Mouse (Mus musculus) left cerebral cortex, adult 11 months (tissue): ENCODE measurements around the gene Zfp932.
A peak's percentile ranks its signal among the peaks of the same experiment; 100 is the strongest.
"Not testable (repeated sequence)": the region's sequence is repeated elsewhere in the genome, so short reads cannot be mapped to it uniquely, and the experiment has no call there.

Experiments
- DNase-seq: peaks from one replicate; pipeline ENCODE4 v3.0.0; 2022; ENCODE audit warnings: low spot score

The Zfp932 gene

DNA sequence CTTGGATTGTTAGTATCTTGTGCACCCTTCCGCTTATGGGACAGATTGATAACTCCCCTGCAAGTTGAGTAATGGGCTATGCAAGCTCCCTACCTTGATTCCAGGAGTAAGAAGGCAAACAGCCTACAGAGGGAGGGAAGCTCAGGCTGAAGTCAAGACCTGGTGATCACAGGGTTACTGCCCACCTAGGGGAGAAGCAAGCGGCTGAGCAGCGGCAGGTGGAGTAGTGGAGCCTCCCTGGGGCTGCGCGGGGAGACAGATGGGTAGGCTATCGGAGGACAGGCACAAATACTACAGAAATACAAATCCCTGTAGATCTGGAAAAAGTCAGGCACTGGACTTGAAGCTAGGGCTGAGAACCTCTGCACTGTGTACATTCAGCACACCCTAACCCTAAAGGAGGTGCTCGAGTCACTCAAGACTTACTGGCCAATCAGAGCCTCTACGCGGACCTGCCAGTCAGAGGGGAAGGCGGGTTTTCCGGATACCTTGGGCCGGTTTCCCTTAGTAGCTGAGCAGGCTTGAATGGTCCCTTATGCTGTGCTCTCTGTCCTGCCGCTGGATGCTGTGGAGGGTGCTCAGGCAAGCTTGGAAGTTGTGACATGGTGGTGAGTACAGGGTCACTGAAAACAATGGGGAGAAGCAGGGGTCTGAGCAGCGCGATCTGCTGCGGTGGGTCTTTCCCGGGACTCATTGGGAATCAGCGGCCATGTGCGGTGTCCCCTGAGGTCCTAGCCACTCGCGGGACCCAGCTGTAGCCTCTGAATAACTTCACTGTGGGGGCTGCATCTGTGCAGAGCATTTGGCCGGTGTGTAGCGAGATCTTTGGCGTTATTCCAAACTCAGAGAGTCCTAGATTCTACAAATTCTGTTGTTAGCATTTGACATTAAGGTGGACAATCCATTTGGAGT, at the start of gene Zfp932:
Gene Zfp932 (plus strand): TSS at position 496 of the 912 bp plus-strand sequence.
- peak; percentile 75 for DNase-seq

DNA sequence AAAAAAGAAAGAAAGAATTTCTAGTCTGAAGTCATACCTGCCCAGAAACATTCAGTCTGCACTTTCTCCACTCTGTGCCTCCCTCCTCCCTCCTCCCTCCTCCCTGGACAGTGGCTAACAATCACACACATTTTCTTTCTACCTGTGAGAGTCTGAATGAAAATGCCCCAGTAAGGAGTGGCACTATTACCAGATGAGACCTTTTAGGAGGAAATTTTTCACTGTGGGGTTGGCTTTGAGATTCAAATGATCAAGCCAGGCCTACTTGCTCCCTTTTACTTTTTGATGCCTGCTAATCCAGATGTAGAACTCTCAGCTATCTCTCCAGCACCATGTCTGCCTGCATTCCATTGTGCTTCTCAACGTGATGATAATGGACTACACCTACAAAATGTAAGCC, 46.0 kb upstream of the Zfp932 start:
- no peak for DNase-seq

DNA sequence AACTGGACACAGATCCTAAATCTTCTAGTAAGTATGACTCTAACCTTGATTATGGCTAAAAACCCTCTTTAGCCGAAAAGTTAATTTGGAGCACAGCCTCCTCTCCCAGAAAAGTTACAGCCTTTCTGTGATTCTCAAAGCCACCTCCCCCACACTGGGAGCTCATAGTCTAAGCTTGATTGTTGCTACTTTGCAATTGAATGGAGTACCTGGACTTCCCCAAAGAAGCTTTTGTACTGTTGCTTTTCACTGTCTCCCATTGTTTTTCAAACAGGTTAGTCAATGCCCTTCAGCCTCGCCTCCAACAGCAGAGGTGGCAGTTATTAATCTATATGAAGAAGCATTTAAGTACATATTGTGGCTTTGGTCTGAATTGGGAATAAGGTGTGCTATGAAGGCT, 15.6 kb upstream of the Zfp932 start:
- not testable (repeated sequence) for DNase-seq

DNA sequence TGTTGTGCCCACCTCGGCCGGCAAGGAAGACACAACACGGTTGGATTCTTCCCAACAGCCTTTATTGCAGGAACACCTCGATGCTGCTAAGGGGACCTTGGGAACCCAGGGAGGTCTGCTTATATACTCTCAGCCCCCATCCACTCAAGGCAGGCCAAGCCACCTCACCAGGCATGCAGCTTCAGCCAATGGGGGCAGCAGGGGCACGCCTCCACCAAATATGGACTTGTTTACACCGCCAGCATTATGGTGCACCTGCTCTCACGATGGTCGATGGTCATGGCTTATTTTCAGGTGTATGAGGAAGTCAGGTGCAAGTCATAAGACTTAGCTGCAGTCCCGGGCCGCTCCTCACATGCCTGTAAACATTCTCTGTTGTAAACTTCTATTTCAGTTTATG, 860 bp upstream of the Zfp932 start:
- DNase-seq = not testable (repeated sequence)

DNA sequence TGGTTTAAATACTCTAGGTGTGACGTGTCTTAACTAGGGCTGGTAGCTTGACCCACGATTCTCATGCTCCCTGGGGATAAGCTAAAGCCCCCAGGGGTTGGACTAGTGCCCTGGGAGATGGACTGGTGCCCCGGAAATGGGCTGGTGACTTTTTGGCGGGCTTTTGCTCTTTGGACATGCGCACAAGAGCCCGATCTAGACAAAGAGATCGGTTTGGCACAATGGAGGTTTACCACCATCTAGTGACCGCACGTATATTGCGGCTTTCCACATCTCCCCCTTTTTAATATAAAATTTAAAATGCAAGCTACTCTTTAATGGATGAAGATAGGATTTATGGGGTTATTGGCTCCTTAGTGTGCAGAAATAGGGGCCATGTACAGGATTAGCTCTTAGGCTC, 19.5 kb downstream of the Zfp932 start:
- DNase-seq = not testable (repeated sequence)

DNA sequence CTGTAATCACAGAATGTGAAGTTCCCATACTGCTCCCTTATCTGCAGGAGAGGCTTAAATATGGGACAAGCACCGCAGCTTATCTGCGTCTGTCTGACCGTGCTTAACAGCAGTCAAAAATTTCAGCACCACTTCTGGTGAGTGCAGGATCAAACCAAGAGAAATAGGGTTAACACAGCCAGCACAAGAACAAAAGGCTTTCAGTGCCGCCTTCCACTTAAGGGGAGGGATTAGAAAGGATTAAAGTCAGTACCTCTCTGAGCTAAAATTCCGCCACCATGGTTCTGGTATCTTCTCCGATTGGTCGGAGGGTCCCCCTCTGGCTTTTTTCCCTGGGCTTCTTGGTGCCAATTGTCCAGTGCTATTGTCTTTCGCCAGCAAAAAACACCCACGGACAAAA, 27.0 kb downstream of the Zfp932 start:
- DNase-seq = no peak

DNA sequence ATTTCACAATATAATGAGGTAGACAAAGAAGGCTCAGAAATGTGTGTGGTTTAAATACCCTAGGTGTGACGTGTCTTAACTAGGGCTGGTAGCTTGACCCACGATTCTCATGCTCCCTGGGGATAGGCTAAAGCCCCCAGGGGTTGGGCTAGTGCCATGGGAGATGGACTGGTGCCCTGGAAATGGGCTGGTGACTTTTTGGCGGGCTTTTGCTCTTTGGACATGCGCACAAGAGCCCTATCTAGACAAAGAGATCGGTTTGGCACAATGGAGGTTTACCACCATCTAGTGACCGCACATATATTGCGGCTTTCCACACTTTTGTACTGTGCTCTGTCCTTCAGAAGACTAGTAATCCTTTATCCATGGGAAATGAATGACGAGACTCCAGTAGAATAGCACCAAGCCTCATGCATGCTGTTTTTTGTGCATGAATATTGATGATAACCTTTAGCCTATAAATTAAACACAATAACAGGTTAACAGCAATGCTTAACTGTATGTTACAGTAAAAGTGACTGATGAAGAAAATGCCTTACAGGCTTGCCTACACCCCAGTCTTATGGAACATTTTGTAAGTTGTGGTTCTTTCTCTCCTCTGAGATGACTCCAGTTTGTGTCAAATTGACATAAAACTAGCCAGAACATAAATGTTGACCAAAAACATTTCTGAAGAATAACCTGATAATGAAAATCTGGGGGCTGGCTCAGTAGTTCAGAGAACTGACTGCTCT, 27.5 kb downstream of the Zfp932 start:
- DNase-seq = not testable (repeated sequence)

DNA sequence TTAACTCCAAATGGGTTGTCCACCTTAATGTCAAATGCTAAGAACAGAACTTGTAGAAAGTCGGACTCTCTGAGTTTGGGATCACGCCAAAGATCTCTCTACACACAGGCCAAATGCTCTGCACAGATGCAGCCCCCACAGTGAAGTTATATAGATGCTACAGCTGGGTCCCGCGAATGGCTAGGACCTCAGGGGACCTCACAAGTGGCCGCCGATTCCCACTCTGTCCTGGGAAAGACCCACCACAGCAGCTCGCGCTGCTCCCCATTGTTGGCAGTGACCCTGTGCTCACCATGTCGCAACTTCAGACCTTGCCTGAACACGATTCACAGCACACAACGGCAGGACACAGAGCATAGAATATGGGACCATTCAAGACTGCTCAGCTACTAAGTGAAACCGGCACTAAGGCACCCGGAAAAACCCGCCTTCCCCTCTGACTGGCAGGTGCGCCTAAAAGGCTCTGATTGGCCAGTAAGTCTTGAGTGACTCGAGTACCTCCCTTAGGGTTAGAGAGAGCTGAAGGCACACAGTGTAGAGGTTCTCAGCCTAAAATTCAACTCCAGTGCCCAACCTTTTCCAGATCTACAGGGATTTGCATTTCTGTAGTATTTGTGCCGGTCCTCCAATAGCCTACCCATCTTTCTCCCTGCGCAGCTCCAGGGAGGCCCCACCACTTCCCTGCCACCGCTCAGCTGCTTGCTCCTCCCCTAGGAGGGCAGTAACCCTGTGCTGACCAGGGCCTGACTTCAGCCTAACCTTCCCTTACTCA, 61.5 kb downstream of the Zfp932 start:
- peak; percentile 76 for DNase-seq
